Mouse (Mus musculus): ENCODE results near the gene Abcd3. TPM values are rescaled to one million over a fixed set of nuclear protein-coding genes. Genes with fewer than 3 reads are reported as not detected.

Abcd3 gene
- polyA plus RNA-seq, 1 experiment from 2014 or later, result 46.1 TPM

GRCm38 (mm10) chr3:121723968-121724524, 91.1 kb downstream of the Abcd3 start:
- DNase-seq (ENCODE audit: low spot score), result no peak

DNA sequence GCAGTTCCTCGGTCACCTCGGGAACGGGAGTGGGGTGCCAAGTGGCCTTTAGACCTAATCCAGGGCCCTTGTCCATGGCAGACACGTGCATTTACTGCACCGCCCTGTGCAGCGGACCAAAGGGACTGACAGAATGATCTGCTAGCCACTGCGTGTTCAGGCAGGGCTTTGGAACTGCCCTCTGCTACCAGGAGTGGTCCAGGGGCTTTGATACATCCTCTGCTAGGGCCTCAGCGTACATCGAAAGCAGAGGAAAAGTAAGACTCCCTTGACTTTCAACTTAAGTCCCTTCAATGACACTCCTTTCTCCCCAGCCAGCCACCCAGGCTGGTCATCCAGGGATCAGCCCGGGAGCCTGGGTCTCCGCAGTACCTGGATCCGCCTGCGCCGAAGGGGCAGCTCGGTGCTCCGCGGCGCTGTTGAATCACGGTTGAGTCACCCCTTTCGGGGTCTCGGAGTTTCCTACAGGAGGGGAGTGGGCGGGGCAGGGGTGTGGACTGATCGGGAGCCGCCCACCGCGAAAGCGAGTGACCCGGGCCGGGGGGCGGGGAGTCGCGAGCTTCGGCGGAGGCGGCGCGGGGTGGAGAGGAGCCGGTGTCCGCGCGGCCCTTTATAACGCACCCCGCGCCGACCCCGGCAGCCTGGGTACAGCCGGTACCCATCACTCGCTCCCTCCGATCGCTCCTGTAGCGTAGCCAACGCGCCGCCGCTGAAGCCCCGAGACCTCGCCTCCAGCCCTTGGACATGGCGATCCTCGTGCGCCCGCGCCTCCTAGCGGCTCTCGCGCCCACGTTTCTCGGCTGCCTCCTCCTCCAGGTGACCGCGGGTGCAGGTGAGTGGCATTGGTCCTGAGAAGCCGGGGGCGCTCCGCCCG, 91.9 kb downstream of the Abcd3 start, which contains the start of gene F3:
Gene F3 (plus strand): TSS at position 567 of the 874 bp plus-strand sequence.
- Histone ChIP-seq H3K27me3 (ENCODE audit: insufficient read depth, poor library complexity, severe bottlenecking) (peaks cover 12% of the 10 kb centered on the region; the same call in 1 of the 2 replicates), H3K4me1 (peaks cover 35% of the 10 kb centered on the region), H3K4me3 (peak within 1 kb of the TSS; percentile 74), H3K36me3 (peaks cover 4% of the 10 kb centered on the region; the same call in 1 of the 2 replicates), H3K9me3 (no peaks in the 10 kb centered on the region), H3K27ac (peak within 1 kb of the TSS; percentile 86)
- peak; percentile 94 for DNase-seq (ENCODE audit: low spot score)
- 1% methylated on average over 73 of the region's 73 CpGs for WGBS

More at GRCm38 (mm10) chr3:121723968-121724524, 91.1 kb downstream of the Abcd3 start:
- Histone ChIP-seq H3K9me3 (no peaks in the 10 kb centered on the region), H3K4me1 (peaks cover 35% of the 10 kb centered on the region), H3K27me3 (ENCODE audit: insufficient read depth, poor library complexity, severe bottlenecking) (peaks cover 12% of the 10 kb centered on the region; the same call in 1 of the 2 replicates), H3K4me3 (peak overlapping the region; percentile 74), H3K36me3 (peaks cover 4% of the 10 kb centered on the region; the same call in 1 of the 2 replicates), H3K27ac (peak overlapping the region; percentile 86)
- WGBS, result 6% methylated on average over 20 of the region's 20 CpGs

DNA sequence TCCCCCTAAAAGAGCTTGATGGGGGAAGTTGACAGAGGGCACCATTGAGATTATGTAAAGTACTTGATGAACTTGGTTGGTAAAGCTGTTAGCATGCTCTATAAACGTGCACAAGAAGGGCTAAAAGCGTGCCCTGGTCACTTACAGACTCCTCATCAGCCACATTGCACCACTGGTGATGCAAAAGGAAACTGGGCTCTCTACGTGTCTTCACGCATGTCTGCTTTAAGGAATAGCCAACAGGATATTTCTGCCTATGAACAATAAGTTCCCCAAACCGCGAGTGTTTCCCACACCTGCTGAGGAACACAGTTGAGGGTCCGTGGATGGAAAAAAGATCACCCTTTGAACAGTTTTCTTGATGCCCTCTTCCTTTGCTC, 93.4 kb downstream of the Abcd3 start:
- Histone ChIP-seq H3K27ac (no peak overlapping the region), H3K9me3 (no peaks in the 10 kb centered on the region), H3K4me3 (no peak overlapping the region), H3K36me3 (no peaks in the 10 kb centered on the region), H3K4me1 (peaks cover 35% of the 10 kb centered on the region), H3K27me3 (ENCODE audit: insufficient read depth, poor library complexity, severe bottlenecking) (peaks cover 12% of the 10 kb centered on the region; the same call in 1 of the 2 replicates)
- 62% methylated on average over 7 of the region's 7 CpGs for WGBS
- no peak for DNase-seq (ENCODE audit: low spot score)

DNA sequence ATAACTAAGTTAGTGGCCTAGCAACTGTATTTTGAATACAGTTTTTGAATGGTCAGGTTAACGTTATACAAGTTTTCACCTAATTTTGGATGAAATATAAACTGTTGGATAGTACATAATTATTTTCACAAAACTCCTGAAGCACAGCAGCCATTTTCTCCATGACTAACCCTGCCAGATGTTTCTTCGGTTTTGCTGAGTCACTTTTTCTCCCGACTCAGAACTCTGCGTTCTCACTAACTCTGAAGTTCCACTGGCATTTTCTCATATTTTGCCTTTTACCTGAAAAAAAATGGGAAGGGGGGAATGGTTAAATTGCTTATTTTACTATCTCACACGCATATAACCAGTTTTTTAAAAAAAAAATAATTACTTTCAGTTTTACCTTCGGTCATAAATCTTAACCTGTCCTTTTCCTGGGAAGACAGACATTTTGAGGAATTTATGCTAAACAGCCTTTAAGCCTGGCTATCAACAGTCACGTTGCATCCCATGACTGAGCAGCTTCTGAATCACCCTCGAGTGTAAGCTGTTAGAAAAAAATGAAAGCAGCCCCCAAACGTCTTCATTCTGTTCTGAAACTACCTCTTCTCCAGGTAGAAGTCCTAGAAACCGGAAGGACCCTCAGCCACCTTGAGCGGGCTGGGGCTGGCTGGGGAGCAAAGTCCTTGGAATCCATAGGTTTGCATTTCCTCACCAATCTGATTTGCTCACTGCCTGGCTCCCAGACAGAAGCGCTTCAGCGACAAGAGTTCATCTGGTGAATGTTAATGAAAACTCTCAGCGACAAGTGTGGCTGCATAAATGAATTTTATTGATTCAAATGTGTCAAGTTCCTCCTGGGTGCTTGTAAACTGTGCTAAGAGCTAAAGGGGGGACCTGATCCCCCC, 94.1 kb downstream of the Abcd3 start:
- H3K9me3 ChIP-seq, result no peaks in the 10 kb centered on the region
- H3K36me3 ChIP-seq, result no peaks in the 10 kb centered on the region
- no peak overlapping the region for H3K4me3 ChIP-seq
- no peak overlapping the region for H3K27ac ChIP-seq
- 46% methylated on average over 14 of the region's 14 CpGs for WGBS
- peak; percentile 53 for DNase-seq (ENCODE audit: low spot score)
- H3K4me1 ChIP-seq, result peaks cover 35% of the 10 kb centered on the region
- H3K27me3 ChIP-seq (ENCODE audit: insufficient read depth, poor library complexity, severe bottlenecking), result peaks cover 12% of the 10 kb centered on the region; the same call in 1 of the 2 replicates

DNA sequence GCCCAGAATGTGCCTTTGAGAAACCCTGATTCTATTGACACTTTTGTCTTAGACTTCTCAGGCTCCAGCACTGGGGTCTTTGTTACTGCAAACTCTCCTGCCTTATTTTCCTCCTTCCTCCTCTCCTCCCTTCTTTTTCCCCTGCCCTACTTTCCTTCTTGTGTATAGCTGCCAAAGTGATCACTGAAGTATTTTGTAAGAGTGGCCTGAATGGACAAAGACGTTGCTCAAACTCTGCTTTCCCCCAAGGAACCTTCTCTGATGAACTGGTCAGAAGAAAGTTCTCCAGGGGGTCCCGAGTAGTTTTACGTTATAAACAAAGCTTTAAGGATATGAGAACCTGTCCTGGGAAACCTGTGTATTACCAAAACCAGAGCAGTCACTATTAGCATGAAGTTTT, 95.4 kb downstream of the Abcd3 start:
- Histone ChIP-seq H3K4me1 (peaks cover 44% of the 10 kb centered on the region), H3K36me3 (no peaks in the 10 kb centered on the region), H3K27me3 (ENCODE audit: insufficient read depth, poor library complexity, severe bottlenecking) (peaks cover 10% of the 10 kb centered on the region; the same call in 1 of the 2 replicates), H3K9me3 (no peaks in the 10 kb centered on the region), H3K27ac (no peak overlapping the region), H3K4me3 (no peak overlapping the region)
- DNase-seq (ENCODE audit: low spot score), result no peak
- 80% methylated on average over 3 of the region's 3 CpGs for WGBS

DNA sequence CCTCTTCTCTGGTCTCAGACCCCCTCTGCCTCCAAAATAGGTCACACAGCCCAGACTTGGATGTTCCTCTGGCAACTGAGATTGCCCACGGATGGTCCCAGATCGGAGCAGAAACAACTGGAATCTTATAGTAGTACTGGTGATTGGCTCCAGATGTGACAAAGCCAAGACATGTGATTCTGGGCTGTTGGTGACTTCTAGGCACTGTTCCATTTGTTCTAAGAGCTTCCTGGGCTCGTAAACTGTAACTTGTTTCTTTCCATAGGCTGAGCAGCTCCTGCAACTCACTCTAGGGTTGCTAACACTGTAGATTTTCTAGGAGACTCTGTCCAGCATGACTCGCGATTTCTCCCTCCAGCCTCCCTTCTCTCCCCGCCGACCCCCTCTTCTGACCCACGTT, 96.4 kb downstream of the Abcd3 start:
- Histone ChIP-seq H3K9me3 (no peaks in the 10 kb centered on the region), H3K27me3 (ENCODE audit: insufficient read depth, poor library complexity, severe bottlenecking) (peaks cover 6% of the 10 kb centered on the region; the same call in 1 of the 2 replicates), H3K4me1 (peaks cover 39% of the 10 kb centered on the region), H3K36me3 (no peaks in the 10 kb centered on the region), H3K27ac (no peak overlapping the region), H3K4me3 (no peak overlapping the region)
- DNase-seq (ENCODE audit: low spot score), result peak; percentile 55
- WGBS, result 65% methylated on average over 8 of the region's 8 CpGs

- peaks cover 36% of the 10 kb centered on the region for H3K4me1 ChIP-seq
- H3K27ac ChIP-seq, result no peak overlapping the region
- H3K27me3 ChIP-seq (ENCODE audit: insufficient read depth, poor library complexity, severe bottlenecking), result peaks cover 4% of the 10 kb centered on the region; the same call in 1 of the 2 replicates
- no peak overlapping the region for H3K4me3 ChIP-seq
- no peaks in the 10 kb centered on the region for H3K9me3 ChIP-seq
- H3K36me3 ChIP-seq, result no peaks in the 10 kb centered on the region
- 84% methylated on average over 5 of the region's 5 CpGs for WGBS
- no peak for DNase-seq (ENCODE audit: low spot score)
These were observed 98.6 kb downstream of the Abcd3 start for GRCm38 (mm10) chr3:121716480-121716879.

DNA sequence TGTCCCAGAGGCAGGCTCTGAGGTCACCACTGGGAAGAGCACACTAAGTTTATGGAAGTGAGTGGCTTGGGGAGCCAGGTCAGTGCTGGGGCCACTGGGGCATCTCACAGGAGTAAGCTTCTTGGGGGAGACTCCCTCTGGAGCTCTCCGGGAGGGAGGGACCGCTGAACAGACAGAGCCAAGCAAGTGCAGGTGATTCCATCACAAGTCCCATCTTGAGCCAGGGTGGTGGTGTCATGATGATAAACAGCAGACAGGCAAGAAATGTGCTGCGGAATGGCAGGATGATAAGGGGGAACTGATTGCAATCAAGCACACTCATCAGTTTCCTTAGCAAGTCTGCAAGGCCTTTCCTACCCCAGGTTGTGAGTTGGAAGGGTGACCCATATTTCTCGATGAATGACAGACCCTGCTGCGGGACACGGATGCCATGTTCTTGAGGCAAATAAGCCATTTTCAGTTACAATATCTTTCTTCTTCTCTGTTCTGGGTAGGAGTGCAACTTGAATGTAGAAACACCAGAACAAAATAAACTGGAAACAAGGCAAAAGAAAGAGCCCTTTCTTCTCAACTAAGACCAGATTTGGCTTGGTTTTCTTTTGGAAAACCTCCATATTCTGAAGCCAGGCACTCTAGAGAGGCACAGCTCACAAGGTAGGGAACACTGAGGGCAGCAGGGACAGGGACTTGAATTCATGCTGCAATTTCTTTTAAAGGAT, 99.2 kb downstream of the Abcd3 start:
- no peak overlapping the region for H3K27ac ChIP-seq
- H3K36me3 ChIP-seq, result no peaks in the 10 kb centered on the region
- no peaks in the 10 kb centered on the region for H3K9me3 ChIP-seq
- H3K4me1 ChIP-seq, result peaks cover 37% of the 10 kb centered on the region
- WGBS, result 50% methylated on average over 6 of the region's 6 CpGs
- no peak overlapping the region for H3K4me3 ChIP-seq
- H3K27me3 ChIP-seq (ENCODE audit: insufficient read depth, poor library complexity, severe bottlenecking), result no peaks in the 10 kb centered on the region; the same call in 1 of the 2 replicates
- DNase-seq (ENCODE audit: low spot score), result peak; percentile 65

DNA sequence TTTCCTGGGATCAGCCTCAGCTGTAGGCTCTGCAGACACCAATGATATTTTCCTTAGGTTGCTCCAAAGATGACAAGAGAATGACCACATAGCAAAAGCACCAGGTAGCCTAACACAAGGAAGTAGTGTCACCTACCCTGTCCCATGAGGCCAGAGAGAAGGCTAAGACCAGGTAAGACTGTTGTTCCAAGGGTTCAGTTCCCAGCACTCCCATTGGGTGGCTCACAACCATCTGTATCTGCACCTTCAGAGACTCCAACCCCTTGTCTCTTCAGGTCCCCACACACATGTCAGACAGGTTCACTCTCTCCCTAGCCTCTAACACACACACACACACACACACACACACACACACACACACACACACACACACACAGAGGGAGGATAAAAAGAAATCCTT, 99.8 kb downstream of the Abcd3 start:
- H3K4me1 ChIP-seq, result peaks cover 40% of the 10 kb centered on the region
- no peak overlapping the region for H3K27ac ChIP-seq

DNA sequence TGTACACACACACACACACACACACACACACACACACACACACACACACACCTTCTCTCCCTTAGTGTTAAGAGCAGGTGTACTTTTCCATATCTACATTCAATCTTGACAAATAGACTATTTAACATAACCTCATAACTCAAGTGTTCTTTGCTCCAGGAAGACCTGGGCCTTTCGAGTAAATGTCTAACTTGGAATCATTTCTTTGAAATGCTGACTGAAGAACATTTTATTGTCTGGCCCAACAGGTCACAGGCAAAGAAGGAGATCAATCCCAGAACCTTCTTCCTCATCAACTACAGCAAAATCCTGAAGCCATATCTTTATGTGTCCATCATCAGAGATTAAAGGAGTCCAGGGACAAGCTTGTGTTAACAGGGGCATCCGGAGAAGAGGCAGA, 100.6 kb downstream of the Abcd3 start:
- no peaks in the 10 kb centered on the region for H3K9me3 ChIP-seq
- no peak for DNase-seq (ENCODE audit: low spot score)
- H3K4me3 ChIP-seq, result no peak overlapping the region
- no peak overlapping the region for H3K27ac ChIP-seq
- WGBS, result 65% methylated on average over 2 of the region's 2 CpGs
- H3K27me3 ChIP-seq (ENCODE audit: insufficient read depth, poor library complexity, severe bottlenecking), result no peaks in the 10 kb centered on the region
- no peaks in the 10 kb centered on the region for H3K36me3 ChIP-seq
- peaks cover 40% of the 10 kb centered on the region for H3K4me1 ChIP-seq

More for the DNA sequence above, 99.8 kb downstream of the Abcd3 start:
- H3K36me3 ChIP-seq, result no peaks in the 10 kb centered on the region
- no peaks in the 10 kb centered on the region for H3K9me3 ChIP-seq
- no peaks in the 10 kb centered on the region for H3K27me3 ChIP-seq (ENCODE audit: insufficient read depth, poor library complexity, severe bottlenecking)
- no peak overlapping the region for H3K4me3 ChIP-seq
- DNase-seq (ENCODE audit: low spot score), result peak; percentile 57

DNA sequence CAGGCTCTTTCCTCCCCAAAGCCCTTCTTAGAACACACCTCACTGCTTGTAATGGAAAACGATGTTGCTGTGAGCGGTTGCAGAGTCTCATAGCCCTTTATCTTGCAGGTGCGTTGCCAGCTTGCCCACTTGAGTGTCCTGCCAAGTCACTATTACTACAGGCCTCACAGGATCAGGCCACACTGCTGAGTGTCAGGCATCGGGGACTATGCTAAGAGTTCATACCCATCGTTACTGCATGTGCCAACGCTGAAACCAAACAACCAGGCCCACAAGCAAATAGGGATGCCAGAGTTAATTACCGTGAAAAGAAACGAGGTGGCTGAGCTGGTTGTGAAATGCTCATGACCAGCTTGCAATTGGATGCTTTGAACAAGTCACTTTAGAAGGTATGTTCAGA, 101.3 kb downstream of the Abcd3 start:
- WGBS, result 79% methylated on average over 8 of the region's 8 CpGs
- no peaks in the 10 kb centered on the region for H3K36me3 ChIP-seq
- DNase-seq (ENCODE audit: low spot score), result no peak
- H3K4me3 ChIP-seq, result no peak overlapping the region
- H3K9me3 ChIP-seq, result no peaks in the 10 kb centered on the region
- no peaks in the 10 kb centered on the region for H3K27me3 ChIP-seq (ENCODE audit: insufficient read depth, poor library complexity, severe bottlenecking)
- peak overlapping the region; percentile 22; the same call in 1 of the 2 replicates for H3K27ac ChIP-seq
- peaks cover 40% of the 10 kb centered on the region for H3K4me1 ChIP-seq

- Histone ChIP-seq H3K27ac (peak overlapping the region; percentile 63), H3K4me1 (peaks cover 40% of the 10 kb centered on the region), H3K4me3 (peak overlapping the region; percentile 34), H3K27me3 (ENCODE audit: insufficient read depth, poor library complexity, severe bottlenecking) (no peaks in the 10 kb centered on the region), H3K9me3 (no peaks in the 10 kb centered on the region), H3K36me3 (no peaks in the 10 kb centered on the region)
- DNase-seq (ENCODE audit: low spot score), result no peak
- 32% methylated on average over 17 of the region's 17 CpGs for WGBS
These were observed 101.9 kb downstream of the Abcd3 start for GRCm38 (mm10) chr3:121713151-121713701.

Measured in heart, embryonic 10.5 days (tissue).